Mouse (Mus musculus): ENCODE data around the gene Mcur1. TPM values are rescaled to one million over a fixed set of nuclear protein-coding genes. Genes with fewer than 3 reads are reported as not detected.

Mcur1 gene
- polyA plus RNA-seq, 1 experiment from 2014 or later, result 15.5 TPM

GRCm38 (mm10) chr13:43514950-43515358 is 45.0 kb downstream of the Mcur1 start:
- Histone ChIP-seq H3K36me3 (ENCODE audit: control insufficient read depth, insufficient read depth, low read length) (no peaks in the 10 kb centered on the region), H3K9me3 (ENCODE audit: control insufficient read depth, low read length) (no peaks in the 10 kb centered on the region), H3K27ac (replicated peaks; ENCODE audit: low read depth, low read length) (no peak overlapping the region), H3K4me3 (ENCODE audit: low read depth, low read length) (no peak overlapping the region), H3K27me3 (replicated peaks; ENCODE audit: control insufficient read depth, insufficient read depth, low read length) (no peaks in the 10 kb centered on the region), H3K4me1 (ENCODE audit: control insufficient read depth, insufficient read depth, low read length) (peaks cover 5% of the 10 kb centered on the region; the same call in 1 of the 2 replicates), H3K9ac (ENCODE audit: low read depth, low read length) (no peak overlapping the region), H3K4me2 (ENCODE audit: low read depth, low read length) (no peak overlapping the region)
- 76% methylated on average over 8 of the region's 8 CpGs for WGBS
- ATAC-seq (ENCODE audit: low read depth) (no peak), DNase-seq (ENCODE audit: low spot score) (no peak)

- H3K9me3 ChIP-seq (ENCODE audit: control insufficient read depth, low read length), result no peaks in the 10 kb centered on the region
- H3K27me3 ChIP-seq (replicated peaks; ENCODE audit: control insufficient read depth, insufficient read depth, low read length), result no peaks in the 10 kb centered on the region
- 80% methylated on average over 3 of the region's 3 CpGs for WGBS
- H3K4me3 ChIP-seq (ENCODE audit: low read depth, low read length), result no peak overlapping the region
- no peaks in the 10 kb centered on the region for H3K4me1 ChIP-seq (ENCODE audit: control insufficient read depth, insufficient read depth, low read length)
- no peak overlapping the region for H3K4me2 ChIP-seq (ENCODE audit: low read depth, low read length)
- ATAC-seq (ENCODE audit: low read depth), result no peak
- no peak for DNase-seq (ENCODE audit: low spot score)
- no peaks in the 10 kb centered on the region for H3K36me3 ChIP-seq (ENCODE audit: control insufficient read depth, insufficient read depth, low read length)
- H3K27ac ChIP-seq (replicated peaks; ENCODE audit: low read depth, low read length), result no peak overlapping the region
- H3K9ac ChIP-seq (ENCODE audit: low read depth, low read length), result no peak overlapping the region
Observed at GRCm38 (mm10) chr13:43512736-43513135, 47.3 kb downstream of the Mcur1 start.

DNA sequence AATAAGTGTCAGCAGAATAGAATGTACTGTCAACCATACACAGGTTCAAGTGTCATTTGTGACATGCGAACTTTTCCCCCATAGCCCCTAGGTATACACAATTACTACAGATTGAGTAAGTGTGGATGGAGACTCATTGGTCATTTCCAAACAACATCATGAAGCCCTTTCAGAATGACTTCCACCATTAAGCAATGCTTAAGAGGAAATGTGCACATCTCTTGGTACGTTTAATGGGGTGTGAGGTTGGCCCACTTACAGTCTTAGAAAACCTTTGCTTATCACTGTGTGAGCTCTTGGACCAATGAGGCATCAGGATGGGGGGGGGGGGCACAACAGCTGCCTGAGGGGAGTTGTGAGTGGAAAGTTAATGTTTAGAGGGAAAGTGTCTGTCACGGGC is 54.2 kb downstream of the Mcur1 start:
- Histone ChIP-seq H3K4me2 (ENCODE audit: low read depth, low read length) (no peak overlapping the region), H3K4me1 (ENCODE audit: control insufficient read depth, insufficient read depth, low read length) (peaks cover 8% of the 10 kb centered on the region; the same call in 1 of the 2 replicates), H3K27me3 (replicated peaks; ENCODE audit: control insufficient read depth, insufficient read depth, low read length) (no peaks in the 10 kb centered on the region), H3K36me3 (ENCODE audit: control insufficient read depth, insufficient read depth, low read length) (no peaks in the 10 kb centered on the region), H3K4me3 (ENCODE audit: low read depth, low read length) (no peak overlapping the region), H3K9ac (ENCODE audit: low read depth, low read length) (no peak overlapping the region), H3K9me3 (ENCODE audit: control insufficient read depth, low read length) (no peaks in the 10 kb centered on the region), H3K27ac (replicated peaks; ENCODE audit: low read depth, low read length) (no peak overlapping the region)
- DNase-seq (ENCODE audit: low spot score) (no peak), ATAC-seq (ENCODE audit: low read depth) (no peak)
- 82% methylated on average over 3 of the region's 3 CpGs for WGBS

GRCm38 (mm10) chr13:43503395-43503850 is 56.6 kb downstream of the Mcur1 start:
- DNase-seq (ENCODE audit: low spot score) (peak; percentile 89), ATAC-seq (ENCODE audit: low read depth) (peak; percentile 87)
- H3K4me1 ChIP-seq (ENCODE audit: control insufficient read depth, insufficient read depth, low read length), result peaks cover 8% of the 10 kb centered on the region; the same call in 1 of the 2 replicates
- H3K36me3 ChIP-seq (ENCODE audit: control insufficient read depth, insufficient read depth, low read length), result no peaks in the 10 kb centered on the region
- H3K27ac ChIP-seq (replicated peaks; ENCODE audit: low read depth, low read length), result no peak overlapping the region; the same call in 1 of the 2 replicates
- peak overlapping the region; percentile 31 for H3K4me3 ChIP-seq (ENCODE audit: low read depth, low read length)
- no peaks in the 10 kb centered on the region for H3K27me3 ChIP-seq (replicated peaks; ENCODE audit: control insufficient read depth, insufficient read depth, low read length)
- peak overlapping the region; percentile 44 for H3K9ac ChIP-seq (ENCODE audit: low read depth, low read length)
- 1% methylated on average over 19 of the region's 19 CpGs for WGBS
- H3K4me2 ChIP-seq (ENCODE audit: low read depth, low read length), result peak overlapping the region; percentile 53
- no peaks in the 10 kb centered on the region for H3K9me3 ChIP-seq (ENCODE audit: control insufficient read depth, low read length)

DNA sequence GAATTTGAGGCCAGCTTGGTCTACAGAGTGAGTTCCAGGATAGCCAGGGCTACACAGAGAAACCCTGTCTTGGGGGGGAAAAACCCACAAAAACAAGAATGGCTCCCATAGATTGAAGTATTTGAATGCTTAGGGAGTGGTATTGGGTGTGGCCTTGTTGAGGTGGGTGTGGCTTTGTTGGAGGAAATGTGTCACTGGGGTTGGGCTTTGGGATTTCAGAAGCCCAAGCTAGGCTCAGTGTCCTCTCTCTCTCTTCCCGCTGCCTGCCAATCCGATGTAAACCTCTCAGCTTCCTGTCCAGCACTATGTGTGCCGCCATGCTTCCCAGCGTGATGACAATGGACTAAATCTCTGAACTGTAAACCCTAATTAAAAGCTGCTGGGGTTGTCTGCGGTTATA is 58.4 kb downstream of the Mcur1 start:
- Histone ChIP-seq H3K4me2 (ENCODE audit: low read depth, low read length) (no peak overlapping the region), H3K36me3 (ENCODE audit: control insufficient read depth, insufficient read depth, low read length) (no peaks in the 10 kb centered on the region), H3K27me3 (replicated peaks; ENCODE audit: control insufficient read depth, insufficient read depth, low read length) (no peaks in the 10 kb centered on the region), H3K27ac (replicated peaks; ENCODE audit: low read depth, low read length) (no peak overlapping the region), H3K4me1 (ENCODE audit: control insufficient read depth, insufficient read depth, low read length) (peaks cover 8% of the 10 kb centered on the region; the same call in 1 of the 2 replicates), H3K9me3 (ENCODE audit: control insufficient read depth, low read length) (no peaks in the 10 kb centered on the region), H3K4me3 (ENCODE audit: low read depth, low read length) (no peak overlapping the region), H3K9ac (ENCODE audit: low read depth, low read length) (no peak overlapping the region)
- ATAC-seq (ENCODE audit: low read depth) (no peak), DNase-seq (ENCODE audit: low spot score) (no peak)
- WGBS, result 71% methylated on average over 5 of the region's 5 CpGs

- DNase-seq (ENCODE audit: low spot score) (no peak), ATAC-seq (ENCODE audit: low read depth) (no peak)
- Histone ChIP-seq H3K9me3 (ENCODE audit: control insufficient read depth, low read length) (no peaks in the 10 kb centered on the region), H3K27me3 (replicated peaks; ENCODE audit: control insufficient read depth, insufficient read depth, low read length) (no peaks in the 10 kb centered on the region), H3K27ac (replicated peaks; ENCODE audit: low read depth, low read length) (no peak overlapping the region), H3K36me3 (ENCODE audit: control insufficient read depth, insufficient read depth, low read length) (no peaks in the 10 kb centered on the region), H3K9ac (ENCODE audit: low read depth, low read length) (no peak overlapping the region), H3K4me1 (ENCODE audit: control insufficient read depth, insufficient read depth, low read length) (peaks cover 8% of the 10 kb centered on the region; the same call in 1 of the 2 replicates), H3K4me3 (ENCODE audit: low read depth, low read length) (no peak overlapping the region), H3K4me2 (ENCODE audit: low read depth, low read length) (no peak overlapping the region)
- WGBS, result 88% methylated on average over 4 of the region's 4 CpGs
Observed at GRCm38 (mm10) chr13:43500483-43500850, 59.5 kb downstream of the Mcur1 start.

DNA sequence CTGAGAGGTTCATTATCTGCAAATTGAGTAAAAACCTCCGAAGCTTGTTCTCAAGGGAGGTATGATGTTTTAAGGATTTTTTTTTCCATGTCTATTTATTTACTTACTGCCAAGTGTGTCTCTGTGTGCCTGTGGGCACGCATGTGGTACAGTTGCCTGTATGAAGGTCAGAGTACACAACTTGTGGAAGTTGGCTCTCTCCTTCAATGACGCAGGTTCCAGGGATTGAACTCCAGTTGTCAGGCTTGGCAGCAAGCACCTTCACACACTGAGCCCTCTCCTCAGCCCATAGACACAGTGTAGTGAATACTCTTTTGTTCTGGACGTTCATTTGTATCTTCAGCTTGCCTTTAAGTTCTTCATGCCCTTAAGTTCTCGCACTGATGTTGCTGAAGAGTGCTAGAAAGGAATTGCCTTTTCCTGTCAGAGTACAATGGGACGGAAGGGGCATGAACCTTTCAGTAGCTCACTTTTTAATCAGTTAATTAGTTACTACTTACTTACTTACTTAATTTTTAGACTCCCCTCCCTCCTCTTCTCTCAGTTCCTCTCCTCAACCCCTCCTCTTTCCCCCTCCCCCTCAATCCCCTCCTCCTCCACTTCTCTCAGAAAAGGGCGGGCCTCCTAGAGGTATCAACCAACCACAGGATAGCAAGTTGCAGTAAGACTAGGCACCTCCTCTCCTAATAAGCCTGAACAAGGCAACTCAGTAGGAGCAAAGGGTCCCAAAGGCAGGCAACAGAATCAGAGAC is 60.1 kb downstream of the Mcur1 start:
- no peaks in the 10 kb centered on the region for H3K36me3 ChIP-seq (ENCODE audit: control insufficient read depth, insufficient read depth, low read length)
- no peak for ATAC-seq (ENCODE audit: low read depth)
- WGBS, result 67% methylated on average over 7 of the region's 7 CpGs
- H3K4me3 ChIP-seq (ENCODE audit: low read depth, low read length), result no peak overlapping the region
- H3K4me2 ChIP-seq (ENCODE audit: low read depth, low read length), result no peak overlapping the region
- no peak overlapping the region for H3K27ac ChIP-seq (replicated peaks; ENCODE audit: low read depth, low read length)
- no peaks in the 10 kb centered on the region for H3K27me3 ChIP-seq (replicated peaks; ENCODE audit: control insufficient read depth, insufficient read depth, low read length)
- no peaks in the 10 kb centered on the region for H3K9me3 ChIP-seq (ENCODE audit: control insufficient read depth, low read length)
- DNase-seq (ENCODE audit: low spot score), result no peak
- H3K9ac ChIP-seq (ENCODE audit: low read depth, low read length), result no peak overlapping the region
- H3K4me1 ChIP-seq (ENCODE audit: control insufficient read depth, insufficient read depth, low read length), result peaks cover 8% of the 10 kb centered on the region; the same call in 1 of the 2 replicates

DNA sequence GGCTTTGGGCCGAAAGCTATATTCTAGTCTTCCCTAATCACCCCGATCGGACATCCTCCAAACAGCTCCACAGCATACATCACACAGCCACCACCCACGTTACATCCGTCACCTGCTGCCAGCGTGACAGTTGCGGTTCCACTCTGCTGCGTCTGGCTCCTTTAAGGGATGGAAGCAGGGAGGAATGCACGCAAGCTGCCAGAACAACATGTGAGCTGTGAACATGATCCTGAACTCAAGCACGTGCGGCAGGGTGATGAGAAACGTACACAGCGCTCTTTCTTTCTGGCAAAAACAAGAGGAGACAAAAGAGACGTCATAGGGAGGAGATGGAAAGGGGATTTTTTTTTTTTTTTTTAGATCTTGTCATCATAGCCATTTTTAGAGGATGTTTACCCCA is 61.1 kb downstream of the Mcur1 start:
- H3K9ac ChIP-seq (ENCODE audit: low read depth, low read length), result no peak overlapping the region
- no peak overlapping the region for H3K4me2 ChIP-seq (ENCODE audit: low read depth, low read length)
- peaks cover 3% of the 10 kb centered on the region; the same call in 1 of the 2 replicates for H3K4me1 ChIP-seq (ENCODE audit: control insufficient read depth, insufficient read depth, low read length)
- ATAC-seq (ENCODE audit: low read depth), result peak; percentile 74
- no peaks in the 10 kb centered on the region for H3K36me3 ChIP-seq (ENCODE audit: control insufficient read depth, insufficient read depth, low read length)
- no peaks in the 10 kb centered on the region for H3K27me3 ChIP-seq (replicated peaks; ENCODE audit: control insufficient read depth, insufficient read depth, low read length)
- no peak overlapping the region for H3K4me3 ChIP-seq (ENCODE audit: low read depth, low read length)
- H3K27ac ChIP-seq (replicated peaks; ENCODE audit: low read depth, low read length), result no peak overlapping the region
- 40% methylated on average over 14 of the region's 14 CpGs for WGBS
- no peaks in the 10 kb centered on the region for H3K9me3 ChIP-seq (ENCODE audit: control insufficient read depth, low read length)
- peak; percentile 85 for DNase-seq (ENCODE audit: low spot score)

GRCm38 (mm10) chr13:43497769-43498168 is 62.2 kb downstream of the Mcur1 start:
- 97% methylated on average over 3 of the region's 3 CpGs for WGBS
- no peak overlapping the region for H3K27ac ChIP-seq (replicated peaks; ENCODE audit: low read depth, low read length)
- no peak for DNase-seq (ENCODE audit: low spot score)
- no peaks in the 10 kb centered on the region for H3K9me3 ChIP-seq (ENCODE audit: control insufficient read depth, low read length)
- H3K36me3 ChIP-seq (ENCODE audit: control insufficient read depth, insufficient read depth, low read length), result no peaks in the 10 kb centered on the region
- ATAC-seq (ENCODE audit: low read depth), result no peak
- H3K4me1 ChIP-seq (ENCODE audit: control insufficient read depth, insufficient read depth, low read length), result 0 out of 2 replicates have a peak, but pooled peaks cover 4% of the 10 kb centered on the region
- no peak overlapping the region for H3K4me3 ChIP-seq (ENCODE audit: low read depth, low read length)
- H3K9ac ChIP-seq (ENCODE audit: low read depth, low read length), result no peak overlapping the region
- no peak overlapping the region for H3K4me2 ChIP-seq (ENCODE audit: low read depth, low read length)
- H3K27me3 ChIP-seq (replicated peaks; ENCODE audit: control insufficient read depth, insufficient read depth, low read length), result no peaks in the 10 kb centered on the region
